Mouse (Mus musculus): ENCODE measurements around the gene Oscp1.

GRCm38 (mm10) chr4:126062856-126063255 lies 4.5 kb downstream of the Oscp1 start:
- TF ChIP-seq POLR2A (IDR thresholded peaks at IDR 0.05; ENCODE audit: low read depth, low read length) (no peak), ELF1 (IDR thresholded peaks at IDR 0.05; ENCODE audit: low read depth, low read length) (no peak), ZNF384 (IDR thresholded peaks at IDR 0.05; ENCODE audit: low read depth, low read length) (no peak), CTCF (conservative IDR thresholded peaks at IDR 0.05 in 1 of 2, IDR thresholded peaks at IDR 0.05 in 1 of 2; ENCODE audit: low read depth in 2 of 2, low read length in 2 of 2) (no peak)
